Mouse (Mus musculus) midbrain, embryonic 16.5 days (tissue): Measurements from ENCODE around the gene Sigmar1. TPM values are rescaled to one million over a fixed set of nuclear protein-coding genes. Genes with fewer than 3 reads are reported as not detected.
"Not testable (repeated sequence)": the region's sequence is repeated elsewhere in the genome, so short reads cannot be mapped to it uniquely, and the experiment has no call there.

ENCODE experiments used
- ATAC-seq: fragments of 200-750 bp; cut with Nextera tagmentation; 2 replicates; pipeline ENCODE4 v1.8.0; 2017; ENCODE audit warnings: moderate TSS enrichment
- H3K27ac ChIP-seq: fragments of 300-500 bp; sonication (generic); 2 replicates; pipeline ENCODE4 v1.5.1; 2014; ENCODE audit warnings: mild to moderate bottlenecking, low read length, mixed read lengths
- H3K27me3 ChIP-seq: fragments of 300-500 bp; sonication (generic); 2 replicates; pipeline ENCODE4 v1.6.1; 2014; ENCODE audit warnings: low read depth, low read length, mixed read lengths; ENCODE audit not compliant: control insufficient read depth, insufficient read depth
- H3K36me3 ChIP-seq: fragments of 300-500 bp; sonication (generic); 2 replicates; pipeline ENCODE4 v1.6.1; 2014; ENCODE audit warnings: mild to moderate bottlenecking, low read length, moderate library complexity, mixed read lengths; ENCODE audit not compliant: control insufficient read depth, insufficient read depth
- H3K4me1 ChIP-seq: fragments of 300-500 bp; sonication (generic); 2 replicates; pipeline ENCODE4 v1.6.1; 2014; ENCODE audit warnings: mild to moderate bottlenecking, low read length, mixed read lengths; ENCODE audit not compliant: control insufficient read depth, insufficient read depth
- H3K4me2 ChIP-seq: fragments of 300-500 bp; sonication (generic); 2 replicates; pipeline ENCODE4 v1.6.1; 2014; ENCODE audit warnings: mild to moderate bottlenecking, low read length, mixed read lengths
- H3K4me3 ChIP-seq: fragments of 300-500 bp; sonication (generic); 2 replicates; pipeline ENCODE4 v1.5.1; 2014; ENCODE audit warnings: low read depth, mild to moderate bottlenecking, low read length, moderate library complexity, mixed read lengths
- H3K9ac ChIP-seq: fragments of 300-500 bp; sonication (generic); 2 replicates; pipeline ENCODE4 v1.6.1; 2014; ENCODE audit warnings: low read depth, low read length, mixed read lengths
- H3K9me3 ChIP-seq: fragments of 300-500 bp; sonication (generic); replicated peaks from 2 replicates; pipeline ENCODE4 v1.6.1; 2014; ENCODE audit warnings: mild to moderate bottlenecking, low read length, mixed read lengths; ENCODE audit not compliant: control insufficient read depth, poor library complexity, severe bottlenecking
- WGBS: fragments of 180-500 bp; shearing (Covaris S2); extraction: QIAGEN DNeasy Blood & Tissue Kit; methylation state at CpG from one replicate; pipeline ENCODE4 v1.1.7; 2014; 5-methylcytosine and 5-hydroxymethylcytosine counted together
- polyA plus RNA-seq: library from polyadenylated mRNA; unstranded; fragments of >200 nt; fragmentation: Nextera tagmentation; extraction: Ambion mirVana; gene quantifications from 2 replicates; pipeline ENCODE4 v1.2.1, GENCODE M21; 2015

Sigmar1 gene
- polyA plus RNA-seq, 1 experiment from 2014 or later = 65.1 TPM

DNA sequence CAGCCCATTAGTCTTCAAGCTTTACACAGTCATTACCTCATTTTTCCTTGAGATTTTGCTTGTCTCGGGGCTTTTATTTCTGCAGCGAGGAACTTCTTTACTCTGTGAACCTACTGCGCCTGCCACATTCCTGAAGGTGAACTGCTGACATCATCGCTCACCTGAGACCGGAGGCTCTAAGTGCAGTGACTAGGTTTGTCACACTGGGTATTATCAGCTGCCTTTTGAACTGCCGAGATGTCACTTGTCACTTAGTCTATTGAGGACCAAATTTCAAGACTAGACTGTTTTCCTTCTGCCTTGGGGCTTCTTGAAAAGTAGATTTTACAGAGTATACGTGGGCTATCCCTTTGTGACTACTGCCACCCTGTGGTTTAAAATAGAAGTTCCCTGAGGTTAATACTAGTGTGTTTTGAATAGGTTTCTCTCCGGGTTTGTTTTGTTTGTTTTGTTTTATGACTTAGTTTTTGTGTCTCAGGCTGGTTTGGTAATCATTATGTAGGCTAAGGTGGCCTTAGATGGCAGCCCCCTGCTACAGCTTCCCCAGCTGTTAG, 47.7 kb downstream of the Sigmar1 start:
- peak; percentile 39 for ATAC-seq
- Histone ChIP-seq H3K27me3 (no peaks in the 10 kb centered on the region), H3K4me3 (no peak overlapping the region), H3K4me2 (no peak overlapping the region), H3K9ac (no peak overlapping the region), H3K4me1 (peaks cover 41% of the 10 kb centered on the region), H3K9me3 (no peaks in the 10 kb centered on the region), H3K27ac (peak overlapping the region; percentile 62; the same call in 1 of the 2 replicates), H3K36me3 (no peaks in the 10 kb centered on the region)
- WGBS = 42% methylated on average over 8 of the region's 8 CpGs

DNA sequence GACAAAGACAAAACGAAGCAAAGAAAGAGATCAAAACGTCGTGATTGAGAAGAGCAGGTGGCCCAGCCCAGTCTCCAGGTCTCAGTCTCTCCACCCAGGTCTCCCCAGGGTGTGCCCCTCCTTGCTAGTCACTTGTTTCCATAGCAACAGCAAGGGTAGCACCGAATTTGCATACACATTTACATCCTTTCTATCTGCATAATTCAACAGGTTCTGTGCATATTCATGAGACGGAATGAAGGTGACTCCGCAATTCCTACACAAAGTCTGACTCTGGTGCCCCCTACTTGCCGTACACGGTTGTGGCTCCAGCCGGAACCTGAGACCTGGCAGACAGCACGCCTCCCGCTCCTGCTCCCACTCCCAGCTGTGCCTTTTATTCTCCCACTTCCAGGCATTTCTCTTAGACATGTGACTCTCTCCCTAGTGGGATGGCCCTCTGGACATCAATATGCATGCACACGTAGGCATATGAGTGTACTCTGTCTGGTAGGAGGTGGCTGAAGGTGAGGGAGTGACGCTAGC, 48.9 kb downstream of the Sigmar1 start:
- H3K4me3 ChIP-seq = no peak overlapping the region
- no peaks in the 10 kb centered on the region for H3K27me3 ChIP-seq
- H3K4me1 ChIP-seq = peaks cover 32% of the 10 kb centered on the region
- peak overlapping the region; percentile 21 for H3K4me2 ChIP-seq
- ATAC-seq = peak; percentile 81
- 0 out of 2 replicates have a peak overlapping the region, but pooled peaks have one; percentile 15 for H3K9ac ChIP-seq
- H3K27ac ChIP-seq = peak overlapping the region; percentile 62
- H3K36me3 ChIP-seq = no peaks in the 10 kb centered on the region
- no peaks in the 10 kb centered on the region for H3K9me3 ChIP-seq
- WGBS = 1% methylated on average over 13 of the region's 13 CpGs

DNA sequence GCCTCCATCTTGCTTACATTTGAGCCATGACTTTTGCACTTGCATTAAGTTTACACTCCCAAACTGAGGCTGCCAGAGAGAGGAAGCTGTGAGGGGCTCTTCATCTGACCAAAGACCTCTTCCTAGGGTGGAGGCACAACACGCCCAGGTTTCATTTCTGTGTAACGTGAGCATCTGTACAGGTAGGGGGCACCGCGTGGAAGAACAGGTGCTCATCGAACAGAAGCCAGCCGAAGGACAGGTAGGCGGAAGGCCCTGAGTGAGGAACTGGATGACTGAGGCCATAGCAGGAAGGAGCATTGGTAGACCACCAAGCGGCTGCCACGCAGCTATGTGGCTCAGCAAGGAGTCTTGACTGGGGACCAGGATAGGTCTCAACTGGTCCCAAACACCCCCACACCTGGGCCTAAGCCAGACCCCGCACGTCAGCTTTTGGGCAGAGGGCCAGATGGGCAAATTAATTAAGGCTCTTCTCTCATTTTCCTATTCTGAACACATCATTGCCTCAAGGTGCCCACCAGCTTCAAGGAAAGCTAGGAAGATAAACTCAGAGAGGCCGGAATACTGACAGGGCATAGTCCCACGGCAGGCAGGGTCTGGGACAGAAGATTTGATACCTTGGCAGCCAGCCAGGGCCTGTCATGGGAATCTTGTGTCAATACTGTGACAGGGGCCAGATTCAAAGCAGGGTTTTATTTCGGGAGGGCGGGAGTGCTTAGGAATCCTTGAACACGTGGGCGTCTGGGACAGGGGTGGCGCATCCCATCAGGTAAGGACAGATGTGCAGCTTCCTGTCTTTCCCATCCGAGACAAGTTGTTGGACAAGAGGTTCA, 49.8 kb downstream of the Sigmar1 start:
- H3K36me3 ChIP-seq = no peaks in the 10 kb centered on the region
- H3K27ac ChIP-seq = peak overlapping the region; percentile 58
- peak overlapping the region; percentile 42; the same call in 1 of the 2 replicates for H3K9ac ChIP-seq
- ATAC-seq = peak; percentile 4; the same call in 1 of the 2 replicates
- no peaks in the 10 kb centered on the region for H3K27me3 ChIP-seq
- 50% methylated on average over 19 of the region's 19 CpGs for WGBS
- no peaks in the 10 kb centered on the region for H3K9me3 ChIP-seq
- no peak overlapping the region for H3K4me3 ChIP-seq
- peaks cover 23% of the 10 kb centered on the region for H3K4me1 ChIP-seq
- H3K4me2 ChIP-seq = peak overlapping the region; percentile 21; the same call in 1 of the 2 replicates

DNA sequence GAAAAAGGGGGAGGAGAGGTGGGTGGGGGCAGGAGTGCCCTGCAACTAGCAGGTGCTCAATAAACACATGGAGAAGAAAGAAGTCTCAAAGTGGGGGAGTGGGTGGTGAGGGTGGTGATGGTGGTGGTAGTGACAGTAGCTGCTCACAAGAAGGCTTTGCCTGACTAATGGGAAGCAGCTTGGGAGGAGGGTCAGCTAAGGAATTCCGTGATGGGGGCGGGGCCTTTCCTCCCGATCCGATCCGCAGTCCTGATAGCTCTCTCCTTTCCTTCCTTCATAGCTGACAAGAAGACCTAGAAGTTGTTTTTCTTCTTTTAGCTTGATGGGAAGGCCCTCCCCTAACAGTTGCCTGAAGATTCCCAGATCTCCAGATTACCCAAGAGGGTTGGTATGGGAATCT, 51.3 kb downstream of the Sigmar1 start:
- no peak overlapping the region for H3K27ac ChIP-seq
- H3K9ac ChIP-seq = no peak overlapping the region
- no peak for ATAC-seq
- H3K36me3 ChIP-seq = no peaks in the 10 kb centered on the region
- H3K4me3 ChIP-seq = no peak overlapping the region
- peaks cover 23% of the 10 kb centered on the region for H3K4me1 ChIP-seq
- 14% methylated on average over 5 of the region's 5 CpGs for WGBS
- no peak overlapping the region for H3K4me2 ChIP-seq
- no peaks in the 10 kb centered on the region for H3K9me3 ChIP-seq
- H3K27me3 ChIP-seq = no peaks in the 10 kb centered on the region

DNA sequence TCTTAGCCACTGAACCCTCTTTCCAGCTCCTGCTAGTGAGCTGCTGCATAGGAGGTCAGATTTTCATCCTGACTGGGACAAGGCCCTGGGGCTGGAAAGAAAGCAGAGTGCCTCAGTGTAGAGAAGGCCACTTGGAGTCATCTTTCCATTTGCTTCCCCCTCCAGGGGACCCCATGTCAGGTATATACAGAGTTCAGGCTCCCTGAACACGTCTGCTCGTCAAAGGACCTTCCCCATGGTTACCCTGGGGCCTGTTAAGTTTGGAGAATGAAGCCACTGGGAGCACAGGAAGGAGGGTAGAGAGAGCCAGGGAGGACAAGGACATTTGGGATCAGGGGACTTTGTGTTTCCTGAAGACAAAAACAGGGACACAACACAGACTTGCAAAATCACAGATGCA, 53.7 kb downstream of the Sigmar1 start:
- ATAC-seq, H3K36me3 ChIP-seq, H3K4me3 ChIP-seq, H3K27me3 ChIP-seq, H3K9ac ChIP-seq, H3K27ac ChIP-seq, H3K4me2 ChIP-seq, H3K9me3 ChIP-seq: not testable (repeated sequence)
- H3K4me1 ChIP-seq = peaks cover 14% of the 10 kb centered on the region
- 73% methylated on average over 2 of the region's 2 CpGs for WGBS

DNA sequence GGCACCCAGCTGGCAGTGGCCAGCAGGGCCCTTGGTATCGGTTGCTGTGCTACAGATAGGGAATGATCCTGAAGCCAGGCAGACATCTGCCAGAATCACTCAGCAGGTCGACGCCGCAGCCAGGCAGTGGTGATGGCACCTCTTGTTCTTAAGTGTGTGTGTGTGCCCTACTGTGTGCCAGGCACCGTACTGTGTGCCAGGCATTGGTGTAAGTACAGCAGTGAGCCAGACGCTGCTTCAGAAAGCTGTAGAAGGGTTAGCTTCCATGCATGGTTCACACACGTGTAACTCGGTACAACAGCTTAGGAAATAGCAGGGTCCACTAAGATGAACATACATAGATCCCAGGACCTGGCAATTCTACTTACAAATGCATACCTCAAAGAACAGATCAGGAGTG, 55.7 kb downstream of the Sigmar1 start:
- ATAC-seq, H3K4me3 ChIP-seq, H3K27ac ChIP-seq, H3K4me2 ChIP-seq, H3K36me3 ChIP-seq, H3K27me3 ChIP-seq, H3K4me1 ChIP-seq, H3K9ac ChIP-seq, H3K9me3 ChIP-seq: not testable (repeated sequence)
- 88% methylated on average over 2 of the region's 8 CpGs for WGBS

DNA sequence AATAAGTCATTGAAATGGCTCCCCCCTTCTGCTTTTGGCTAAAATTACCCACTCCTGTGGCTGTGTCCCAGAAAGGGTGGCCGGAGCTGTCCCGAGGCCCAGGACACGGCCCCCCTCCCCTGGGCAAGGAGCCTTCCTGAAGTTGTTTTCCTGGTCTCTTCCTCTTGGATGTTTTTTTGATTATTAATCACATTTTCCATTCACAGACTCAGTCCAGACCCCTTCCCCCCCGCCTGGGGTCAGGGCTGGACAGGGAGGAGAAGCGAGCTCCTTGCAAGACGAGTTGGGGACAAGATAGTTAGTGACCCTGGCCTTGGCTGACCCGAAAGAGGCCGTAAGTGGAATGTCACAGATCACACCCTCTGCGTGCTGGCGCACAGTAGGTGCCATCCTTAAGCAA, 56.2 kb downstream of the Sigmar1 start, which contains the start of gene Il11ra1:
Gene Il11ra1, plus strand, starts transcription at position 207 of the 400 bp plus-strand sequence.
- not testable (repeated sequence) for H3K9me3 ChIP-seq, ATAC-seq, H3K27ac ChIP-seq, H3K36me3 ChIP-seq, H3K9ac ChIP-seq, H3K27me3 ChIP-seq, H3K4me2 ChIP-seq, H3K4me1 ChIP-seq, H3K4me3 ChIP-seq
- WGBS = 83% methylated on average over 9 of the region's 10 CpGs

DNA sequence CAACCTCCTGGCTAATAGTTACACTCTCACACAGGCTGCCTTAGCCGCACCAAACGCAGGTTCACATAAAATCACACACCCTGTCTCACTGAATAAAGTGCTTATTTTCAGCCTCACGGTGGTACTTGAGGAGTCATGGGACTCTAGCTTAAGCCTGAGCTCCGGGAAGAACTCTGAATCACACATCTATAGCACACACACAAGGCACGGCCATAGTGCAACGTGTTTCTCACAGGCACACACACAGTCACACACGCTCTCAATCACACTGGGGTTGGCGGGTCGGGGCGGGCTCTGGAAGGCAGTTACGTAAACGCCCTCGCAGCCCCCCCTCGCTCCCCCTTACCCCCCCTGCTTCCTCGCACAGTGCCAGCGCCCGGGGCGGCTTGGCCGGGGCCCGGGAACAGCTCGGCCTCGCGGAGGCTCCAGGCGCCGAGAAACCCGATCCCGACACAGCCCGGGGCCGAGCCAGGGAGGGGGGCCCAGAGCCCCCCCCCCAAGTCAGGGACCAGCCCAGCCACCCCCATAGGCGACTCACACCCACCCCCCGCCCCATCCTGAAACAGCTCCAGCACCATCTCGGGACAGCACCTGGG, 57.4 kb downstream of the Sigmar1 start:
- H3K9me3 ChIP-seq, H3K27ac ChIP-seq, H3K4me3 ChIP-seq, H3K4me1 ChIP-seq, H3K36me3 ChIP-seq, H3K9ac ChIP-seq, ATAC-seq, H3K27me3 ChIP-seq: not testable (repeated sequence)
- WGBS = 4% methylated on average over 22 of the region's 32 CpGs
- H3K4me2 ChIP-seq = peak overlapping the region; percentile 21; the same call in 1 of the 2 replicates
